Mouse (Mus musculus): ENCODE data around the gene Shq1. TPM values are rescaled to one million over a fixed set of nuclear protein-coding genes. Genes with fewer than 3 reads are reported as not detected.

Shq1 gene
- total RNA-seq, 2 experiments from 2014 or later, result 5.3 to 7.0 TPM

DNA sequence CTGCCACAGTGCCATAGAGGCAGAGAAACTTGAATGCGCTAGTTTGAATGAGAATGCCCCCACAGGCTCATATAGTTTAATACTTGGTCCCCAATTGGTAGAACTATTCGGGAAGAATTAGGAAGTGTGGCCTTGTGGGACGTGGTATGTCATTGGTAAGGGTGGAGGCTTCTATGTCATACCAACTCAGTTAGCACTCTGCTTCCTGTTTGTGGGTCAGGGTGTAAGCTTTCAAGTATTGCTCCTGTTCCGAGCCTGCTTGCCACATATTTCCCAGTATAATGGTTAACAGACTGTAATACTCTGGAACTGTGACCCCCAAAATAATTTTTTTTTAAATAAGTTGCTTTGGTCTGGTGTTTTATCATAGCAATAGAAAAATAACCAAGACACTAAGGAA is 54.8 kb downstream of the Shq1 start:
- intact Hi-C loops (cut with DNase I), result no loop called here
- DNase-seq (ENCODE audit: low spot score in 2 of 2), result no peak

DNA sequence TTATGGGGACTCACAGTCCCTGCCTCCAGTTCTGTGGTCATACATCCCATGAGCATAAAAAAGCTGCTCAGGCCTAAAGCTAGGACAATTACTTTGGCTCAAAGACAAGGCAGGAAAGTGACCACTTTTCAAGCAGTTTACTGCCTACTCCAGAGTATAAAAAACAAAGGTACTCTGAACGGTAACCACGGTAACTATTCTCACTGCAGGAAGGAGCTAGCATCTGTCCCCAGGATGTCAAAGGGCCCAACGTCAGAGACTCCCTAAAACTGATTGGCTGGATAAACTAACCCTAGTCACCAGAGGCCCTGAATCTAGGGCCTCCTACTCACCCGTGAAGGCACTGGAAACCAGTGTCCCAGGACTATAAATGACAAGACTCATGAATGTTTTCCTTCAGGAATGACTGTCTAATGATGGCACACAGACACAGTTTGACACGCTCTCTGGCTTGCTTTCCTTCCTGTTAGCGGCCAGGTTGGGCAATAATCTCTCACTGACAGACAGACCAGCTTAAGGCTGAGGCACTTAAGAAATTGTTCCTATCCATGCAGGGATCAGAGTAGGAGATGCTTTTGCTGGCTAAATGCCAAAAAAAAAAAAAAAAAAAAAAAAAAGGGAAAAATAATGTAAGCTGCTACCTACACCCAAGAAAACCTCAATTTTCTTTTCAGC is 57.2 kb downstream of the Shq1 start:
- intact Hi-C loops (cut with DNase I), result no loop called here
- no peak for DNase-seq (ENCODE audit: low spot score in 2 of 2)

DNA sequence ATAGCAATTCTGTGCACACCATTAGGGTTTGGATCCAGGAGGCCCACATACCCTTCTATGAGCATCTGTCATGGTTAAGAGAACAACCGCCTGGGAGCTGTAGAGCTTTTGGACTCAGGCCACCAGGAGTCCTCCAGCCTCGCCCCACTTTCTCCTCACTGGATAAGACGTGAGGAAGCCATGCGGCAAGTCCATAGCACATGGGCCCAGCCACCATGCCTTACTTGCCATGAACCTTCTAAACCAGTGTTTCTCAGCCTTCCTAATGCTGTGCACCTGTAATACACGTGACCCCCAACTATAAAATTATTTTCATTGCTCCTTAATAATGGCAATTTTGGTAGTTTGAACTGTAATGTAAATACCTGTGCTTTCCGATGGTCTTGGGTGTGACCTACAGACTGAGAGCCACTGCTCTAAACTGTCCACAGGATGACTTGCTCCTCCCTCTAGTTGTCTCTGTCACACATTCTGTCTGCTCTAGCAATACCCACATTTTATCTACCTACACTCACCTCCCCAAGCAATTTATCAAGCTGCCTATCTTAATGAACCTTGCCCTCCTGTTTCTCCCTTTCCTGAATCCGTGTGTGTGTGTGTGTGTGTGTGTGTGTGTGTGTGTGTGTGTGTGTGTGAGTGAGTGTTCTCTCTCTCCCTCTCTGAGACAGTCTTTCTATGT is 59.9 kb downstream of the Shq1 start:
- intact Hi-C loops (cut with DNase I), result no loop called here
- DNase-seq (ENCODE audit: low spot score in 2 of 2), result no peak

DNA sequence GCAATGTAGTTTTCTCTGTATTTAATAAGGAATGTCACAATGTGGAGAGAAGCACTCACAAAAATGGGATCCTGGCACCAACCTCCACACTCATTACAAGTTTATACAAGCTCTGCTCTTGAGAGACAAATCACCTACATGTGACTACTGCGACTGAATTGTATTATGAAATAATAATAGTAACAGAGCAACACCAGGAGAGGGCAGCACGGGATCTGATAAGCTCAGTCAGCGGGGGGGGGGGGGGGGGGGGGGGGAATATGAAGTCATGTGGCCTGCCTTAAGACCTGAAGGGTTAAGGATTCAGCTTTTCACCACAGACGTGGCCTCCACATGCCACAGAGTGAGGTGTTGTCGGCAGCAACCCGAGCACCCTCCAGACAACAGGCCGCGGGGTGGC is 60.8 kb downstream of the Shq1 start:
- intact Hi-C loops (cut with DNase I), result no loop called here
- DNase-seq (ENCODE audit: low spot score in 2 of 2), result peak in 1 of 2 experiments; percentile 23

DNA sequence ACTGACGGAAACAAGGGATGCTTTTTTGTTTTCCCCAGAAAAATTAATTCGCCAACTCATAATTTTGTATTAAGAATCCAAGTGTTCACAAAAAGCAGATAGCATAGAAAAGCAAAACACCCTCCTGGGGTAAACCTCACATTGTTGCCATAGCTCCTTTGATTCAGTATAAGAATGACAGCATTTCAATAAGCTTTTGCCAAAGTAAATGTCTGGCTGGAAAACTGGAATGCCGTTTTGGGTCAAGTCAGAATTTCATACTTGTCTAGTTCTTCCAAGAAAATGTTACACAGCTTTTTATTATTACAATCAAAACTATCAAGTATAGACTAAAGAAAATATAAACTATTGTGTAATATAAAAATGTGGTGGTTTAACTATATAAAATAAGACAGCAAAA is 61.7 kb downstream of the Shq1 start:
- no peak for DNase-seq (ENCODE audit: low spot score in 2 of 2)
- intact Hi-C loops (cut with DNase I), result no loop called here

DNA sequence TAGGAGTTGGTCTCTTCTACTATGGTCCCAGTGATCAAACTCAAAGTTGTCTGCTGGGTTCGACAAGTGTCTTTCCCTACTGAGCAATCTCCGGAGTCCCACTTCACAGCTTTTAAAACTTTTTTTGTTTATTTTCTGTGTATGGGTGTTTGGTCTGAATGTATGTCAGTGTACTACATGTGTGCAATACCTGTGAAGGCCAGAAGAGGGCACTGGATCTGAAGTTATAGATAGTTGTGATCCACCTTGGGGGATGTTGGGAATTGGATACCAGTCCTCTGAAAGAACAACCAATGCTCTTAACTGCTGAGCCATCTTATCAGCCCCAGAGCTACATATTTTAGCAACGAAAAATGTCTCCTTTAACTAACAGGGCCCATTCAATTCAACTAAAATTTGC is 62.5 kb downstream of the Shq1 start:
- intact Hi-C loops (cut with DNase I), result no loop called here

DNA sequence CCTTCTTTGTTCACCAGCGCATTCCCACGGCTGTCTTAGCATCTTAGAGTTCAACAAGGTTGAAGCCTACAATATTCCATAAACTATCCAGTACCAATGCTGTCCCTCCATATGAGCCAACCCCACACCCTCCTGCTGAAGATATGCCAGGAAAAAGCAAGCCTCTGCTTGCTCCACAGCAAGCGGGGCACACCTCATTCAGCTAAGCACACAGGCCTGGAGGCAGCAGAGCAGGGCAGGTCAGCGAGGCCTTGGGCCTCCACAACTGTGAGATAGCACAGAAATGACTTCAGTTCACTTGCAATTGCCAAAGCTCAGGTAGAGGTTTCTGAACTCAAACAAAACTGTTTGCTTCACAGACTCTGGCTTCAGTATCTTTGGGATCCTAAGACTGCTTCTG is 64.2 kb downstream of the Shq1 start:
- intact Hi-C loops (cut with DNase I), result no loop called here
- DNase-seq (ENCODE audit: low spot score in 2 of 2), result no peak

More for the DNA sequence above, 62.5 kb downstream of the Shq1 start:
- DNase-seq (ENCODE audit: low spot score in 2 of 2), result peak; percentile 13 to 15

DNA sequence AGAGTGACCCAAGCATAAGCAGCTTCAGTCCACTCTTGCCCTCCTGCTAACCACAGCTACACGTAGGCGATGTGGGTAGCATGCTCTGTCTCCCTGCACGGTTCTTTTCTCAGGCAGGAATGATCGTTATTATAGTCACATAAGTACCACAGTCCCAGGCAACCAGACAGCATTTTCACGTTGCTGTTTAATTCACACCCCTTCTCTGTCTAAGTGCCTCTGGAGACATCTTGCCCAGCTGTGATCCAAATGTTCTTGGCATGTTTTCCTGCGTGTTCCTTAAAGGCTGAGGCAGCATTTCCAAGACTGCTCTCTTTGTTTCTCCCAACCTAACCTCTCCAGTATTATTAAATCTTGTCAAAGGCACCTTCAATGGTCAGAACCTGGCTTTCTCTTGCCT is 67.3 kb downstream of the Shq1 start:
- DNase-seq (ENCODE audit: low spot score in 2 of 2), result peak in 1 of 2 experiments; percentile 27
- intact Hi-C loops (cut with DNase I), result no loop called here

DNA sequence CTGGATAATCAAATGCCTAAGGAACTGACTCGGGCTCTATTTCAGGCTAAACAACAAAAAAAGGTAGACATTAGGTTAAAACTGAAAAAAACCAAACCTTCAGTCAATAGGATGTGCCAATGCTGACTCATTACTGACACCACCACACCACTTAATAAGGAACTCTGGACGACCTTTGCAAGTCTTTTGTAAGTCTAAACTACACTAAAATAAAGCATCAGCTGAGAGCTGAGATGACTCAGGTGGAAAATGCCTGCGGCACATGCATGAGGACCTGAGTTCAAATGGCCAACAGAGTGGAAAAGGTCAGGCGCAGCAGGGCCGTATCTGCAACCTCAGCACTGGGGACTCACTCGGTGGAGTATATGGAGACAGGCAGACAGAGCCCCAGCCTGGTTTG is 69.3 kb downstream of the Shq1 start:
- no peak for DNase-seq (ENCODE audit: low spot score in 2 of 2)
- intact Hi-C loops (cut with DNase I), result no loop called here

DNA sequence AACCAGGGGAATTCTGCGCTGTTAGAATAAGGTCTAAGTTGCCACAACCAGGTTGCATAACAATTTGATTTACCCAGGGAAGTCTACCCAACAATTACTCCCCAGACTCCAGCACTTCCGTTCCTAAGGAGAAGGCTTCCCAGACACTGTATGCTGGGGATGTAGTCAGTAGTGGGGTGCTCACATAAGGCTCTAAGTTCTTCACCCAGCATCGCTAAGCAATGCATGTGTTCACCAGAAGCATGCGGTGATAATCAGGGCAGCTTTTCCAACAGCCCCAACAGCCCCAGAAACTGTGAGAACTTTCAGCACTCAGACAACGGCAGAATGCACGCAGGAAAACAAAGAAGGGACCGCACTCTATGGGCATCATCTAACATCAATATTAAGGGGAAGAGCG is 77.1 kb downstream of the Shq1 start:
- DNase-seq (ENCODE audit: low spot score in 2 of 2), result no peak

DNA sequence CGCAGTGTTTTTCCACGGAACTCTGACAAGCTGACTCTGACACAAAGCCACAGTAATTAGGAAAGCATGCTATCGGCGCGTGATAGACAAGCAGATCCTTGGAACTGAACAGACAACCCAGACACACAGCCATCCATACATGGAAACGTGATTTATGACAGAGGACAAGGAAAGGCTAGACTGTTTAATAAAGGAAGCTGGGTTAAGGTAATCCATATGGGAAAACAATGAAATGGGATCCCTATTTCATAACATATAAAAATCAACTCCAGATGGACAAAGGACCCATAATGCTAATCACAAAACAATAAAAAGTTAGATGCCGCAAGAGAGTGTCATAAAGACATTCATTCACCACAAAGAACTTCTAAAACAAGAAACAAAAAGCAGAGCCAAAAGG is 78.0 kb downstream of the Shq1 start:
- no peak for DNase-seq (ENCODE audit: low spot score in 2 of 2)
- intact Hi-C loops (cut with DNase I), result no loop called here

More for the DNA sequence above, 77.1 kb downstream of the Shq1 start:
- intact Hi-C loops (cut with DNase I), result no loop called here

DNA sequence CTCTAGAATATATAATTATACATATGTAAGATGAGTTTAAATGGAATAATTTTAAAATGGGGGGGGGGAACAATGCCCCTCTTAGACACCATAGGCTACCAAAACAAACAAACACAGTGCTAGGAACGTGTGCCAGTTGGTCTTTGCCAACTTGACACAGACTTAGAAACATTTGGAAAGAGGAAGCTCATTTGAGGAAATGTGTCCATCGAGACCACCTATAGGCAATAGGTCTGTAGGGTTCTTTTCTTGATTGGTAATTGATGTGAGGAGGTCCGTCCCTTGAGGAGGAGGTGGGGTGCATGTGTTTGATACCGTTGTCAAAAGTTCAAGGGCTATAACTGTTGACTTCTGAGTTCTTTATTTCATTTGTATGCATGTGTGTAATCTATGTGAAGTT is 80.4 kb downstream of the Shq1 start:
- intact Hi-C loops (cut with DNase I), result no loop called here

DNA sequence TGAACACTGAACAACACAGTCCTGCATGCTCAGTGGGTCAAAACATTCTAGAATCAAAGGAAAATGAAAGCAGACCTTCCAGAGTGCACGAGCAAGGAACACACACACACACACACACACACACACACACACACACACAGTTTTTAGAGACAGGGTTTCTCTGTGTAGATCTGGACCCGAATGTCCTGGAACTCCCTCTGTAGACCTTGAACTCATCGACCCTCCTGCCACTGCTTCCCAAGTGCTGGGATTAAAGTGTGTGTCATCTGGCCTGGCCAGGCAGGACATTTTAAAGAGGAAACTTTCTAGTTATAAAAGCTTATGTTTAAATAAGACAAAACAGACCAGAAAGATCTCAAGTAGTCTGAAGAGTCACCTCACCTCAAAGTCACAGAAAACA is 82.1 kb downstream of the Shq1 start:
- intact Hi-C loops (cut with DNase I), result loop anchor here (10.0 kb wide), 1 partner anchor 286 kb away; no protein-coding TSS in a partner anchor
- no peak for DNase-seq (ENCODE audit: low spot score in 2 of 2)

More for the DNA sequence above, 80.4 kb downstream of the Shq1 start:
- DNase-seq (ENCODE audit: low spot score in 2 of 2), result no peak

DNA sequence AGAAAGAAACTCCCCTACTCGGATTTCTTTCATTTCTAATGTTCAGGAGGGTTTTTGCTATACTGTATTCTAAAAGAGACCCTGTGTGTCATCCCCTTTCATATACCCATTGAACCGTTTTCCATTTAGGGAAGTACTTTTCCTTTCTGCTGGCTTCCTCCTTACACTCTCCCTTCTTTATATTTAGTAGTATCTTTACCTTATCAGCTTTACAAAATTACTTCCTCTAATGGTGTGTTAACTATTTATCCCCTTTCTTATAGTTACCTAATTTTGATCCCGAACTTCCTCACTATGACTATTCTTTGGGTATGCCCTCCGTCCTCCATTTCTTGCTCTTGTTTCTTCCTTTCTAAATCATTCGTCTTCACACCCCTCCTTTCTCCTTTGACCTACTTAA is 84.2 kb downstream of the Shq1 start:
- intact Hi-C loops (cut with DNase I), result loop anchor here (10.0 kb wide), 1 partner anchor 288 kb away; no protein-coding TSS in a partner anchor
- DNase-seq (ENCODE audit: low spot score in 2 of 2), result no peak

DNA sequence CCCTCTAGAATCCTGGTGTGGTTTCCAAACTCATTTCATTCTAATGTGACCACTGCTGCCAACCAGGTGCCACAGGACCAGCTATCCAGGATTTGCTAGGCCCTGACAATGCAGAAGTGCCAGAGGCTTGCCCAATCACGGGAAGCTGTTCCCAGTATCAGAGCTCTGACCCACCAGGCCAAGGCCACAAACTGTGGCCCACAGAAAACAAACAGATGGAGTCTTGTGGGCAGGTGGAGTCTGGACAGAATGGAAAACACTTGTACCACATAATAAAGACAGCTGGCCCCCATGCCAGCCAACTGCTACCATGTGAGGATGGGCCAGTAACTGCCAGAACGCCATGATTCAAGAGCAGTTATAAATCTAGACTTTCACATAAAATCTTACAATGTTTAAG is 89.0 kb downstream of the Shq1 start:
- intact Hi-C loops (cut with DNase I), result loop anchor here (10.0 kb wide), 1 partner anchor 293 kb away; no protein-coding TSS in a partner anchor
- DNase-seq (ENCODE audit: low spot score in 2 of 2), result no peak

DNA sequence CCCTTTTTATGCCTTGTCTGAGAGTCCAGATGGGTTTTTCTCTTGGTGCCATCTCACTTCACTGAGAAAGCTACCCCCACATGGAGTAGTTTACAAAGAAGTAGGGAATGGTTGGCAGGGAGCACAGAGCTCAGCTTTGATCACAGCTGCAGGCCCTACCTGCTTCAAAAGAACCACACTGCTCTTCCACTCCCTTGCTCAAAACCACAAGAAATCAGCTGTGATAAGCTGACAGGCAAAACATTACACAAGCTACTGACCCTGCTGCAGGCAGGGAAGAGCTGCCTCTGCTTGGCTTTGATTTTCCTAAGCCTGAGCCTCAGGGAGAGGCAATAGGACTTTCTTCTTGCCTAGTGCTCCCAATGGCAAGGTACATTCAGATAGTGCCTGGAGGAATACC is 89.9 kb downstream of the Shq1 start:
- DNase-seq (ENCODE audit: low spot score in 2 of 2), result peak in 1 of 2 experiments; percentile 45
- intact Hi-C loops (cut with DNase I), result loop anchor here (10.0 kb wide), 1 partner anchor 294 kb away; no protein-coding TSS in a partner anchor

DNA sequence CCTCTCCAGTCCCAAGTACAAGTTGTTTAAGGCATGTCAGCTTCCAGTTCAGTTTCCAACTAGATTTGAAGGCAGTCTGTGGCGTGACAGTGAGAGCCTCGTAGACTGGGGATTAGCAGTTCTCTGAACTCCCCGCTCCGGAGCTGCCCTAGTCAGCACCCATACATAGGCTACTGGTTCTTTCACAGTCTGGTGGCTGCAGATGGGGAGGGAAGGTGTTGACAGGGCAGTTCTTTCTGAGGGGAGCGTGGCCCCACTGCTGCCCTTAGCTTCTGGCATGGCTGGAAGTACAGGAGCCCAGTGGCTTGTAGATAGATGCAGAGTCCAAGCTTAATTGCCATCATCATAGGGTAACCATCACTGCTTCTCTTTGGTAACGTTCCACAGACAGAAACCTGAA is 93.4 kb downstream of the Shq1 start:
- intact Hi-C loops (cut with DNase I), result no loop called here
- no peak for DNase-seq (ENCODE audit: low spot score in 2 of 2)

DNA sequence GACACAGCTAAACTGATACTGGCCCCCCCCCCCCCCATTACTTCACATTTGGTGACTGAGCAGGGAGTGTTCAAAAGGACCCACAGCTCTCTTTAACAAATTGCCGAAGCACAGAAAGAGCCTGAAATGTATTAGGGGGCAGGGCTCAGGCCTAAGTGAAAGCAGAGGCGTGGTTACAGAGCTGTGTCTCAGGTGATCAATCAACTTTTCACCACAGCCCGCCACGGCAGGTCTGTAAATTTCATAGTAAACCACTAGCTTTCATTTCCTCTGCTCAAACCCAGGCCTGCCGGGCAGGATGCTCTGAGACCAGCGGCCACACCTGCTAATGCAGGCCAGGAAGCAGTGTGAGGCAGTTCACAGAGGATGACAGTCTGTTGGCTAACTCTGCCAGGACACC is 94.8 kb downstream of the Shq1 start:
- intact Hi-C loops (cut with DNase I), result no loop called here
- DNase-seq (ENCODE audit: low spot score in 2 of 2), result no peak

DNA sequence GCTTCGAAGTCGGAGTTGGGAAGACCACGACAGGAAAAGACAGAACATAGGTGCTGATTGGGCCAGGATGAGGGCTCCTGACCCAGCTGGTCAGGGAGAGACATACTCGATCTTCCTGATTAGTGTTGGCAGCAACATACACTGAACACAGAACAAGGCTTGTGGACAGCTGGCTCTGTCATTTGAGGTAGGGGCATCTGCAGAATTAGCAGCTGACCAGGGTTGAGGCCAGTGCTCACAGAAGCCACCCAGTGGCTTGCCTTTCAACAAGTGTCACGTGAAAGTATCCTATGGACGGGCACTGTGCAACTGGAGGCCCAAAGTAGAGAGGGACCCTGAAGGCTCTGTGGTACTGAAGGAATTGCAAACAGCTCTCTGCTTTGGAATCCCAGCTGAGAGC is 104.2 kb downstream of the Shq1 start:
- no peak for DNase-seq (ENCODE audit: low spot score in 2 of 2)
- intact Hi-C loops (cut with DNase I), result no loop called here

DNA sequence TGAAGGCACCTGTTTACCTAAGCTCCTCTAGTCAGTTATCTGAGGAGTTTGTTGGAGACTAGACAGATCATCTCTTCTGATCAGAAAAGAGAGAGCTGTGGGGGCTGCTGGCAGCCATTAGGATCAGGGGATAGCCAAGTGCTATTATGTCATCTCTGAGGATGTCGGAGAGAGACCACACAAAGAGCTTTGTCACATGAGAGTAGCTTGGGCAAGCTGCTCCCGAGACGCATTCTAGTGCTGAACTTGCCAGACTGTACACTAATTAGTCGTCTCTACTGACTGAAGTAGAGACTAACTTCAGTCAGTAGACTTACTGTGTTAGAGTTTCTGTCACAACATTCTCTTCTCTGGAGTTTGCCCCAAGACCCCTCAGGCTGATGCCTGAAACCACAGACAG is 106.4 kb downstream of the Shq1 start:
- no peak for DNase-seq (ENCODE audit: low spot score in 2 of 2)
- intact Hi-C loops (cut with DNase I), result loop anchor here (5.0 kb wide), 1 partner anchor 277 kb away; the partner anchor contains the start of gene Rybp
